ENCODE assay signal across 25 mouse cellular contexts in genomic region chr9:116956156-116956555, GRCm38 (mm10).
"Had no signal": no experiment of that assay in that cellular context is flagged by ENCODE, and none has a peak within 500 bp of the region (broad histone marks: within the 10 kb centered on the region; RNA-seq: fewer than 3 reads in every experiment).

No protein-coding gene starts in this region.

- H3K4me1 ChIP-seq: heart, embryonic 10.5 days; heart, embryonic 12.5 days; hindbrain, embryonic 10.5 days; hindbrain, embryonic 12.5 days; intestine, embryonic 15.5 days; limb, embryonic 15.5 days had no signal

- H3K4me2 ChIP-seq: heart, embryonic 12.5 days; hindbrain, embryonic 12.5 days; hindbrain, embryonic 14.5 days; intestine, embryonic 15.5 days; kidney, embryonic 15.5 days; limb, embryonic 13.5 days; limb, embryonic 15.5 days had no signal

- H3K9ac ChIP-seq: heart, embryonic 12.5 days; hindbrain, embryonic 12.5 days; hindbrain, embryonic 14.5 days; intestine, embryonic 15.5 days; kidney, embryonic 15.5 days; limb, embryonic 13.5 days; limb, embryonic 15.5 days; liver, embryonic 14.5 days had no signal

- ATAC-seq: hindbrain, embryonic 16.5 days; inflammation-experienced regulatory T-cells, adult 6 months; intestine, embryonic 15.5 days; intestine, postnatal 0 days had no signal

- H3K27me3 ChIP-seq: heart, embryonic 12.5 days; hindbrain, embryonic 12.5 days; intestine, embryonic 15.5 days; kidney, embryonic 15.5 days; limb, embryonic 13.5 days; limb, embryonic 15.5 days had no signal

- H3K9me3 ChIP-seq: hindbrain, embryonic 12.5 days; intestine, embryonic 15.5 days; limb, embryonic 15.5 days had no signal

- H3K4me3 ChIP-seq: heart, embryonic 10.5 days; heart, embryonic 12.5 days; hindbrain, embryonic 10.5 days; hindbrain, embryonic 12.5 days; intestine, embryonic 15.5 days; kidney, embryonic 15.5 days; limb, embryonic 13.5 days; limb, embryonic 15.5 days had no signal

- DNase-seq: gastrocnemius, postnatal 25 days; heart, adult 18-20 months; heart, postnatal 10 days; heart, postnatal 4 days; kidney, adult 18-20 months; kidney, adult 8-10 months; kidney, postnatal 14 days; kidney, postnatal 36 days; layer of hippocampus, adult 9-11 months; layer of hippocampus, postnatal 36 days; left cerebral cortex, postnatal 4 days had no signal

- H3K36me3 ChIP-seq: heart, embryonic 10.5 days; hindbrain, embryonic 10.5 days; hindbrain, embryonic 12.5 days; intestine, embryonic 15.5 days; limb, embryonic 15.5 days had no signal

- H3K27ac ChIP-seq: heart, embryonic 10.5 days; hindbrain, embryonic 10.5 days; hindbrain, embryonic 12.5 days; hindbrain, embryonic 14.5 days; intestine, embryonic 15.5 days; kidney, embryonic 15.5 days; kidney, postnatal 0 days; limb, embryonic 13.5 days; limb, embryonic 15.5 days; liver, embryonic 14.5 days had no signal
